Mouse (Mus musculus) cortical plate, adult 2 months (tissue): Measurements from ENCODE around the gene Myadml2.

Experiments used
- CTCF ChIP-seq: fragments of 200-500 bp; IDR thresholded peaks from 2 replicates; pipeline ENCODE4 v1.5.1; 2011; ENCODE audit warnings: mild to moderate bottlenecking, control low read depth, low read length; ENCODE audit not compliant: insufficient read depth; ENCODE audit errors: extremely low read depth
- POLR2A ChIP-seq: fragments of 200-500 bp; IDR thresholded peaks from 2 replicates; pipeline ENCODE4 v1.6.1; 2011; ENCODE audit warnings: mild to moderate bottlenecking, low read length, control low read depth; ENCODE audit not compliant: insufficient read depth; ENCODE audit errors: extremely low read depth

DNA sequence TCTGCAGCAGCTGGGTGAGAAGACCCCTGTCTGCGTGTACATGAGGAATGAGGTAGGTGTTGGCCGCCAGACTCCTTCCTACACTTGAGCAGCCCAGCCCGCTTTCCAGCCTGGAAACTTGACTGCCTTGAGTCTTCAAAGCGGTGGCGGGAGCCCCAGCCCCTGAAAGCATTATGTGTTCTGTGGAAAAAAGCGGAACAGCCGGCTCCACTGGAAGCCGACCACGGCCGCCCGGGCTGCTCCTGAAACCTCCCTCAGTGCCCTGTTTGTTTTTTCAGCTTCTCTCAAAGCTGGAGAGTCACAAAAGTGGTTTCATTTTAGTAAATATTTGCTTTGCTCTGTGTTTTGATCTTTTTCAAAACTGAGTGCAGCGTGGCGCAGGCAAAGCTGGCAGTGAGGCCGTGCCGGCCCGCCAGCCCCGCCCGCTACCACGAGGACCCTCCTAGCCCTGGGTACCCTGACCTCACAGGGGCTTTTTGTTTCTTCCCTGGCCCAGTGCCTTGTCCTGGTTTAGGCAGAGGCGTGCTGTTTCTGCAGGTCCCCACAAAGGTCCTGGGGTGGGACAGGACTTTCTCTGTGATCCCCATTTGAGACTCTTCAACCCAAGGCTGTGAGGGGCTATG, 38.8 kb upstream of the Myadml2 start:
- TF ChIP-seq POLR2A (no peak), CTCF (no peak)
